Mouse (Mus musculus): ENCODE data around the gene Lrfn3.

The Lrfn3 gene

GRCm38 (mm10) chr7:30362652-30363343 is at the start of gene Lrfn3:
Lrfn3 (minus strand) TSS chr7:30362772.
- in situ Hi-C loops (cut with MboI; ENCODE audit: unreplicated experiment in 2 of 2): no loop called here

DNA sequence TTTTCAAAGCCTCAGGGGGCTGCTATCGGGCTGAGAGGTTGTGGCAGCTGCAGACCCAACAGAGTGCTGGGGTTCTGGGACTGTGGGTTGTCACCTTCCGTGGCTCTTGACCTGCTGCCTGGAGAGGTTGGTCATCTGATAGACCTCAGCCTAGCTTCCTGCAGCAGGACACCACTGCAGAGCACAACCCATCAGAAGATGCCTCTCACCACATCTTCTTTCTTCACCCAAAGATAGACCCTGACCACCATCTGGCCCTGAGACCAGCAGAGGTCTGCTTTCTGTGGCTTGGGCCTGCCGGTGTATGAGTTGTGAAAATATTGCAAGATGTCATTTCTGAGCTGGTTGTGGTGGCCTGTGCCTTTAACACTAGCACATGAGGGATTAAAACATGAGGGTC is 48.5 kb upstream of the Lrfn3 start:
- in situ Hi-C loops (cut with MboI; ENCODE audit: unreplicated experiment in 2 of 2): no loop called here

DNA sequence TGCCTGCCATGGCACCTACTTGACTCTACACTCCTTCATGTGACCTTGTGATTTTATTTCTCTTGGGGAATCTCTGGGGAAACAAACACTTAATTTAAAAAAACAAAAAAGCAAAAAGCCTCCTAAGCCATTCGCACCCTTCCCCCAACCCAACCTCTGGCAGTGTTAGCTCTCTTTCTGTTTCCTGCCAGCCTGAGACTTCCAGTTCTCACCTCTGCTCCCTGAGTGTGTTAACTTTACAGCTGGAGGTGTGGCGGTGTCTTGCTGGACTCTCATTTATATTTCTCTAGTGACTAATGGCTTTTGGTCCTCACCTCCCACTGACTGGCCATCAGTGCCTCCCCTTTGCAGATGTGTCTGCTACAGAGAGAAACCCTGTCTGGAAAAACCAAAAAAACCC is 47.2 kb upstream of the Lrfn3 start:
- in situ Hi-C loops (cut with MboI; ENCODE audit: unreplicated experiment in 2 of 2): no loop called here

DNA sequence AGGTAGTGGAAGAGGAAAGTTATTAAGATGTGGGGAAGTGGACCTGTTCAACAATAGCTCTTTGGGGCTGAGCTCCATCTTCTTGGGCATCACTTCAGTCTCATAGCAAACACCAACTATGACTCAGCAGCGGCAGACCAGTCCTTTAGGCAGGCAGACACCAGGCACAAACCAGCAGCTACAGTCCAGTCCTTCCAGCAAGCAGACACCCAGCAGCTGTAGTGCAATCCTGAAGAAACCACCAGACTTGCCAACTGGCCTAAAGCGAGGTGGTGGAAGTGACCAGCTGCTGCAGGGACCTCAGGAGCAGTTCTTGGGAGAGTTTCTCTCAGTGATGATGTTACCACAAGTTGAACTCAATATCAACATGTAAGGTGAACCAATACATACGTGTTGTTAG is 46.1 kb upstream of the Lrfn3 start:
- in situ Hi-C loops (cut with MboI; ENCODE audit: unreplicated experiment in 2 of 2): no loop called here

GRCm38 (mm10) chr7:30402343-30402742 is 39.8 kb upstream of the Lrfn3 start:
- in situ Hi-C loops (cut with MboI; ENCODE audit: unreplicated experiment in 2 of 2): no loop called here

DNA sequence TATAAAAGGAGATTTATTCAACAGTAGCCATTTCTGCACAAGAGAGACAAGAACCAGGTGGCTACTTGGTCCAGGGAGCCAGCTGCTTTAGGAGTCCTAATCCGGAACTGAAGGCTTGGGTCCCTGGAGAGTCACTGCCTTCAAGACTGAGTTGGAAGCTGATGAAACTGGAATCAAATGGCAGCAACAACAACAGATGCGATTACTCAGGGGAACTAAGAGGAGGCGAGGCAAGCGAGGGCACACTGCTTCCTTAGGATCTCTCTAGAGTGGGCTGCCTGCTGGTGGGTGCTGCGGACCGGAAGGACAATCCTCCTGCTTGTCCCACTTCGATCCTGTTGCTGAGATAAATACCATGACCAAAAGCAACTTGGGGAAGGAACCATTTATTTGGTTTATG is 37.1 kb upstream of the Lrfn3 start:
- in situ Hi-C loops (cut with MboI; ENCODE audit: unreplicated experiment in 2 of 2): no loop called here

DNA sequence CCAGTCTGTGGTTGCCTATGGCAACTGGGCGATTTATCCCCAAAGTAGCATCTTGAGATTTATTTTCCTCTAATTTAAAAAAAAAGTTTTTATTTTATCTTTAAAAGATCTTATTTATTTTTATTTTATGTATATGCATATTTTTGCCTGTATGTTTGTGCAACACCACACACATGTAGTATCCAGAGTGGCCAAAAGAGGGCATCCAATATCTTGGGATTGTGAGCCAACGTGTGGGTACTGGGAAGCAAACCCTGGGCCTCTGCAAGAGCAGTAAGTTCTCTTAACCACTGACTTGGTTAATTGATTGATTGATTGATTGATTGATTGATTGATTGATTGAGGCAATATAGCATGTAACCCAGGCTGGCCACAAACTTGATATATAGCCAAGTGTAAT is 32.3 kb upstream of the Lrfn3 start:
- in situ Hi-C loops (cut with MboI; ENCODE audit: unreplicated experiment in 2 of 2): loop anchor here (5.0 kb wide), 1 partner anchor 32 kb away; no protein-coding TSS in a partner anchor

GRCm38 (mm10) chr7:30394379-30394778 is 31.8 kb upstream of the Lrfn3 start:
- in situ Hi-C loops (cut with MboI; ENCODE audit: unreplicated experiment in 2 of 2): loop anchor here (5.0 kb wide), 1 partner anchor 33 kb away; no protein-coding TSS in a partner anchor

DNA sequence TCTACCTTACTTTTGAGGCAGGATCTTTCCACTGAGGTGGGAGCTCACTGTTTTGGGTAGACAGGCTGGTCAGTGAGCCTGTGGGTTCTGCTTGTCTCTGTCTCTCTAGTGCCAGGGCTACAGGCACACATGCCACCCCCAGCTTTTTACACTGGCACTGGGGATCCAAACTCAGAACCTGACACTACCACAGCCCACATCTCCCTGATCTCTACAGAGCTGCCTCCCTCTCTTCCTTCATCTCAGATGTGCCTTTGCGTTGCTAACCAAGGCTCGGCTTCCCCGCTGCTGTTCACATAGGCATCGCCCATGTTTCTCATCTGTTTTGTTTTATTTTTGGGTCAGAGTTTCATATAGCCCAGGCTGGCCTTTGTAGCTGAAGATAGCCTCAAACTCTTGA is 31.1 kb upstream of the Lrfn3 start:
- in situ Hi-C loops (cut with MboI; ENCODE audit: unreplicated experiment in 2 of 2): loop anchor here (5.0 kb wide), 1 partner anchor 34 kb away; no protein-coding TSS in a partner anchor

GRCm38 (mm10) chr7:30392746-30393520 is 30.4 kb upstream of the Lrfn3 start:
- in situ Hi-C loops (cut with MboI; ENCODE audit: unreplicated experiment in 2 of 2): loop anchor here (5.0 kb wide), 1 partner anchor 34 kb away; no protein-coding TSS in a partner anchor

- in situ Hi-C loops (cut with MboI; ENCODE audit: unreplicated experiment in 2 of 2): loop anchor here in 1 of 2 experiments (5.0 kb wide), 1 partner anchor 47 kb away; no protein-coding TSS in a partner anchor
Measured at GRCm38 (mm10) chr7:30384106-30384505, 21.5 kb upstream of the Lrfn3 start.

DNA sequence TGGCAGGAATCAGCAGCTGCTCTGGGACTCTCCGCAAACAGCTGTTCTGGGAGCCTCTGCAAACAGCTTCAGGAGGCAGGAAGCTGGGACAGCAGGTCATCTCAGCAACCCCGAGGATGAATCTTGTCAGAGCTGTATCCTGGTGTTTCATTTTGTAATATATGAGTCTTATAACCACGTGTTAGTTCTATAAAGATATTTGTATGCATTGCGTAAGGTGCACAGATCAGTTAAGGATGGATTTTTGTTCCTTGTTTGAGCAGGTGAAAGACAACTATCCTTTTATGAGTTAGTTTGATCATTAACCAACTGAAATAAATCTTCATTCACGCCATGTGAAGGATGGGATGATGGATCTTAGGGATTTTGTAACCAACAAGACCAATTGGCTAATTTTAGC is 17.5 kb upstream of the Lrfn3 start:
- in situ Hi-C loops (cut with MboI; ENCODE audit: unreplicated experiment in 2 of 2): loop anchor here in 1 of 2 experiments (5.0 kb wide), 1 partner anchor 43 kb away; no protein-coding TSS in a partner anchor

DNA sequence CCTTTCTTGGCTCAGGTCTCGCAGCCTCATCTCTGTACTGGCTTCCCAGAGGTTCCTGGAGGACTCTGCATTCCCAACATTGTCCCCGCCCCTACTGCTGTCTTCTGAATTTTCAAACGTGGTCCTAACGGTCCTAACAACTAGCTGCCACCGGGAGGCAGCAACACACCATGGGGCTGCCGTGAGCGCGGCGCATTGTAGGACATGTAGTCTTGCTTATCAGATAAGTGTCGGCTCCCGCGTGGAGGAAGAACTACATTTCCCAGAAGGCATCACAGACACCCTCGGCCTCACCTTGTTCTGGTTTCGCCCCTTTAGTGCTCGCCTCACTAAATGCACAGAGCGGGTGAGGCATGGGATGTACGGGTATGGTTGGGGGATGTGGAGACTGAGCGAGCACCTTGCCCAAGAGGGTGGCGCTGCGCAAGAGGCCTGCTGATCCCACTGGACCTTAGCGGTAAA is 11.0 kb upstream of the Lrfn3 start:
- in situ Hi-C loops (cut with MboI; ENCODE audit: unreplicated experiment in 2 of 2): loop anchor here (5.0 to 10.0 kb wide), 3 partner anchors 59 to 99 kb away; no protein-coding TSS in a partner anchor

GRCm38 (mm10) chr7:30367466-30367865 is 4.9 kb upstream of the Lrfn3 start:
- in situ Hi-C loops (cut with MboI; ENCODE audit: unreplicated experiment in 2 of 2): no loop called here

DNA sequence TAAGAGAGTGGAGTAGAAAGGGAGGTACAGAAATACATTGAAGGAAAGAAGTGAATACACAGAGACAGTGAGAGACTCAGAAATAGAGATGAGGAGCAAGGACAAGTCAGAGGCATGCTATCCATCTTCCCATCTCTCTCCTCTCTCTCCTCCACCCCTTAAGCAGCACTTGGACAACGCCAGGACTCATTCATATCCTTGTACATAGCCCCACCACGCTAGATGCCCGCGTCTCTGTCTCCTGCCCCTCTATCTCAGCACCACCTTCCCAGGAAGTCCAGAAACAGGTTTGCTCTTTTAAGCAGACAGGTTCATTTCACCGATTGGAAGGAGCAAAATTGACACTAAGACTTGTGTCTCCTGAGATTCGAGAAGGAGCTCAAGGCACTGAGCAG is 769 bp upstream of the Lrfn3 start:
- in situ Hi-C loops (cut with MboI; ENCODE audit: unreplicated experiment in 2 of 2): no loop called here

DNA sequence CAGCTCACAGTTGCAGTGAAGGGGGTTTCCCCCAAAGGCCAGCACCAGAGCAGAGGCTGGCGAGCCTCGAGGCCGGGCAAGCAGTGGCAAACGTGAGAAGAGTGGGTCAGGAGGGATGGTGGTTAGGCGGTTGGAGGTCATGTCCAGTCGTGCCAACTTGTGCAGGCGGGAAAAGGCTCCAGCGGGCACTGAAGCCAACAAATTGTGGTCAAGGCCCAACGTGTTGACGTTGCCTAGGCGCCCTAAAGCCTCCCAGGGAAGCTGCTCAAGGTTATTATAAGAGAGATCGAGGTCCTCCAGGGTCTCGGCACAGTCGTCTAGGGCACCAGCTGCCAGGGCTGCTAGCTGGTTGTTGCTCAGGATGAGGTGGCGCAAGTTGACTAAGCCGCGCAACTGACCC is 2.5 kb downstream of the Lrfn3 start:
- in situ Hi-C loops (cut with MboI; ENCODE audit: unreplicated experiment in 2 of 2): no loop called here

- in situ Hi-C loops (cut with MboI; ENCODE audit: unreplicated experiment in 2 of 2): no loop called here
Measured at GRCm38 (mm10) chr7:30359276-30359865, 3.2 kb downstream of the Lrfn3 start.

DNA sequence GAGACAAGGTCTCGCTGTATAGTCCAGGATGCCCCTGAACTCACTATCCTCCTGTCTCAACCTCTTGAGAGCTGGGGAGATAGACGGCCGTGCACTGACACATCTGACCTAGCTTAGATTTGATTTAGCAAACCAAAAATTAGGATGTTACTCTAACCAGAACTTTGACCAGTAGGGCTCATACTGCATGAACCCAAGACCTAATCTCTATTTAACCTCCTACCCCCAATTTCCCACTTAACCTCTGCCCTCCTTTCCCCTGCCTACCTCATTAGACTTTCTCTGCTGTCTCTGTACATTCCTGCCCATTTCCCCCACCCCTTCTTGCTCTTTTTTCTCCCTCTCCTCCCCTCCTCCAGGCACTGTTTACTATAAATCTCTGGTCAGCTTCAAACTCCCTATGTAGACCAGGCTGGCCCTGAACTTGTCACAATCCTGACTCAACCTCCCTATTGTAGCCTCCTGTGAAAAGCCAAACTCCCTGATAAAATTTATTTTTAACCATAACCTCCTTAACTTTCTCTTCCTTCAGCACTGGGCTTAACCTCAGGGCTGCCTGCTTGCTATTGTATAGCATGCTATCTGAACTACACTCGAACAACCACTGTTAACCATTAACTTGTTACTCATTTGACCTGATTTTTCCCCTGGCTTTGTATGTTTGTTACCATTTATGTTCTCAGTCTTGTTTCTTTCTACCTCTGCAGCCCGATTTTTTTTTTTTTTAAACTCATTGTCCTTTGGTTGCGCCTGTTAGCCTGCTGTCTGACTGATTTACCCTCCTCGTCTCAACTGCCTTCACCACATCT is 4.0 kb downstream of the Lrfn3 start:
- in situ Hi-C loops (cut with MboI; ENCODE audit: unreplicated experiment in 2 of 2): no loop called here

DNA sequence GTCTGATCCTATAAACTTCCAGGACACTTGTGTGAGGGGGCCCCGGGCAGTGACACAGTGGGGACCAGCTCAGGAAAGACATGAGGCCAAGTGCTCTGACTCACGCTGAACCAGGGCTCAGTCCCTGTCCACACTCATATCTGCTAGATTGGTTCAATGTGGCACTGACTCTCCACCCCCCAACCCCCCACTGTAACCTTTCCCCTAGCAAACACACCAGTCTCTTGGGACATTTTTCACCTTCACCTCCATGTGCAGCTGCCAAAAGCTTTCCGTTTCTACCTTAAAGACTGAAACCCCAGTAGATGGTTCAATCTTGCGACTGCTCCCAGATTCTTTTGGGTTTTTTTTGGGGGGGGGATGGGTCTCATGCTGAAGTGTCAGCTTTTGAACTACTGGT is 8.5 kb downstream of the Lrfn3 start:
- in situ Hi-C loops (cut with MboI; ENCODE audit: unreplicated experiment in 2 of 2): loop anchor here in 1 of 2 experiments (5.0 kb wide), 1 partner anchor 52 kb away; no protein-coding TSS in a partner anchor

DNA sequence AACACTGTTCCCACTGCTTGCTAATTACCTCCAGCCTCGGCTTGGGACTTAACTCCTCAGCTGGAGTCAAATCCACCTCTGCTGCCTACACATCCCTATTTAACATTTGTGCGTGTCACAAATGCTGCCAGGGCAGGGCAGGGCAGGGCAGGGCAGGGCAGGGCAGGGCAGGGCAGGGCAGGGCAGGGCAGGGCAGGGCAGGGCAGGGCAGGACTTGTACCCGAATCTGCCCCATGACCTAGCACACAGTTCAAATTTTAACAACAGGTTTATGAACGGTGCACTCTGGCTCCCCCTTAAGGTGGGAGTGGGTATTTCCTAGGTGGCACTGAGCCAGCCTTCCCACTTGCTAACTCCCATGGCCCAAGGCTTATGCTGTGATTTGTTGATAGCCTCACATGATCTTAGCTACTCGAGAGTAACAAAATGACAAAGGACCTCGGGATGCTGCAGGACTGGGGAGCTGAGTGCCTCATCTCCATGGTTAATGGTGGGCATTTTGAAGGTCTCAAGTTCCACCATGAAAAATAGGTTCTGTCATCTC is 9.2 kb downstream of the Lrfn3 start:
- in situ Hi-C loops (cut with MboI; ENCODE audit: unreplicated experiment in 2 of 2): loop anchor here in 1 of 2 experiments (5.0 kb wide), 1 partner anchor 51 kb away; no protein-coding TSS in a partner anchor

Data from v-Abl transformed pro-B cells (cell line).